Mouse (Mus musculus) stomach, postnatal 0 days (tissue): ENCODE results near the gene Phf13.

Experiments
- CTCF ChIP-seq: IDR thresholded peaks from 2 replicates; pipeline ENCODE4 v1.5.1; 2016; ENCODE audit warnings: antibody characterized with exemption, low read depth, mild to moderate bottlenecking, moderate library complexity
- EP300 ChIP-seq: optimal IDR thresholded peaks from 2 replicates; pipeline ENCODE3; 2016; ENCODE audit warnings: antibody characterized with exemption

GRCm38 (mm10) chr4:152012109-152012508, 16.1 kb upstream of the Phf13 start:
- TF ChIP-seq EP300 = no peak
- TF ChIP-seq CTCF = no peak
